Mouse (Mus musculus): ENCODE measurements at regions not wholly inside any gene's neighbourhood (a gene's known extent, or its start where the extent isn't known, plus 50 kb on each side); places are given as distances from the start of the nearest gene placed in this dataset.

DNA sequence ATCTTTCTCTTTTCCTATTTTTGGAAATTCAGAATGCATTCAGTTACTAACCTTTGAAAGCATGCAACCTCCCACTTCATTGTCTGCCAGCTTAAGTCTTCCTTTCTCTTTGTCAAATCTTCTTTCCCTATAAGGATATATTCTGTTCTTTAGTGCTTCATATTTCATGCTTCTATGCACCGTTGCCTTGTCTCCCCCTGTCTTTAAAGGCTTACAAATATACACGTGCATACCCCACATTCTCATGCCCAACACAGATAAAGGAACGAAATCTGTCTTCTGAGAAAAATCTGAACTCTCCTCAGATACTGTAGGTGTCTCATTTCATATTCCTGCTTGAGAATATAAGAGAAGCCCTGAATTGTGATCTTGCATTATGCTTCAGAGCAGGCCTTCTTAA, 167.9 kb upstream of the Dph6 start:
- H3K79me2 ChIP-seq (ENCODE audit: control insufficient read depth, insufficient read depth, low read length, poor library complexity), result no peaks in the 10 kb centered on the region
- no peak overlapping the region for H3K9ac ChIP-seq (ENCODE audit: control insufficient read depth, low read depth, low read length, poor library complexity, severe bottlenecking)
- no peak overlapping the region for H3K4me3 ChIP-seq (ENCODE audit: control insufficient read depth in 1 of 2, insufficient read depth in 1 of 2, low read depth in 2 of 2, low read length in 2 of 2)
- no peaks in the 10 kb centered on the region for H3K36me3 ChIP-seq (ENCODE audit: control insufficient read depth in 1 of 2, insufficient read depth in 2 of 2, low read length in 2 of 2)
- no peaks in the 10 kb centered on the region for H3K9me3 ChIP-seq (replicated peaks; ENCODE audit: insufficient read depth, low read length)
- no peak overlapping the region for H3K27ac ChIP-seq (ENCODE audit: control insufficient read depth, low read depth, low read length)
- DNase-seq (ENCODE audit: low read depth, low spot score), result no peak
- H3K4me1 ChIP-seq (ENCODE audit: control insufficient read depth in 1 of 2, insufficient read depth in 2 of 2, low read length in 2 of 2), result no peaks in the 10 kb centered on the region
- TF ChIP-seq MEF2A (IDR thresholded peaks at IDR 0.05; ENCODE audit: extremely low read depth, insufficient replicate concordance, low read depth, low read length, poor library complexity, severe bottlenecking) (no peak), KAT2A (conservative IDR thresholded peaks at IDR 0.05; ENCODE audit: low read depth, low read length) (no peak), ZC3H11A (IDR thresholded peaks at IDR 0.05; ENCODE audit: low read depth, low read length) (no peak)
- no peaks in the 10 kb centered on the region for H3K27me3 ChIP-seq (ENCODE audit: control insufficient read depth in 1 of 2, insufficient read depth in 2 of 2, low read length in 2 of 2)

DNA sequence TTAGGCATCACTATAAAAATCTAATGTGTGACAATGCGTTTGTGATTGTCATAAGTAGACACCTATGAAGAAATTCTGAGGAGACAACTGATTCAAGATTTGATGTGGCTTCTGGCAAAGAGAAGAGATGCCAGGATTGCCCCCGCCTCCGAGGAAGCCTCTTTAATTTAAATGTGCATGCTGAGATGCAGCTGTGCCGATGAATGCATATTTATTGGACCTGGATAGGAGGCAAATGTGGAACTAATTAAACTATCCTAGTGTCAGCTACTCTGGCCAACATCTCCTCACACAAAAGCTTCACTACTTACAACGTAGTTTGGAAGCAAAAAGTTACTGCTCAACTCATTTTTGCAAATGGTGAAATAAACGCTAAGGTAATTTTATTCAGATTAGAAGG, 173.4 kb upstream of the Dph6 start:
- Histone ChIP-seq H3K9me3 (replicated peaks; ENCODE audit: insufficient read depth, low read length) (no peaks in the 10 kb centered on the region), H3K4me1 (ENCODE audit: control insufficient read depth in 1 of 2, insufficient read depth in 2 of 2, low read length in 2 of 2) (no peaks in the 10 kb centered on the region), H3K4me3 (ENCODE audit: control insufficient read depth in 1 of 2, insufficient read depth in 1 of 2, low read depth in 2 of 2, low read length in 2 of 2) (no peak overlapping the region), H3K9ac (ENCODE audit: control insufficient read depth, low read depth, low read length, poor library complexity, severe bottlenecking) (no peak overlapping the region), H3K27ac (ENCODE audit: control insufficient read depth, low read depth, low read length) (no peak overlapping the region), H3K27me3 (ENCODE audit: control insufficient read depth in 1 of 2, insufficient read depth in 2 of 2, low read length in 2 of 2) (no peaks in the 10 kb centered on the region), H3K79me2 (ENCODE audit: control insufficient read depth, insufficient read depth, low read length, poor library complexity) (no peaks in the 10 kb centered on the region), H3K36me3 (ENCODE audit: control insufficient read depth in 1 of 2, insufficient read depth in 2 of 2, low read length in 2 of 2) (no peaks in the 10 kb centered on the region)
- no peak for TF ChIP-seq MXI1 (IDR thresholded peaks at IDR 0.05; ENCODE audit: low read depth, low read length)
- TF ChIP-seq SMC3 (IDR thresholded peaks at IDR 0.05; ENCODE audit: low read depth, low read length), result no peak
- TF ChIP-seq KAT2A (conservative IDR thresholded peaks at IDR 0.05; ENCODE audit: low read depth, low read length), result no peak
- no peak for TF ChIP-seq USF2 (IDR thresholded peaks at IDR 0.05; ENCODE audit: borderline replicate concordance in 1 of 2, insufficient read depth in 1 of 2, low read depth in 1 of 2, low read length in 2 of 2)
- no peak for TF ChIP-seq RAD21 (IDR thresholded peaks at IDR 0.05; ENCODE audit: low read depth, low read length)
- TF ChIP-seq RCOR1 (IDR thresholded peaks at IDR 0.05; ENCODE audit: low read depth, low read length), result no peak
- TF ChIP-seq POLR2AphosphoS2 (IDR thresholded peaks at IDR 0.05; ENCODE audit: low read length), result no peak
- TF ChIP-seq MAZ (IDR thresholded peaks at IDR 0.05; ENCODE audit: low read depth, low read length), result no peak
- TF ChIP-seq ZNF384 (IDR thresholded peaks at IDR 0.05; ENCODE audit: low read depth, low read length), result no peak
- TF ChIP-seq TAL1 (IDR thresholded peaks at IDR 0.05; ENCODE audit: low read length), result no peak
- no peak for TF ChIP-seq HCFC1 (IDR thresholded peaks at IDR 0.05; ENCODE audit: low read depth, low read length)
- TF ChIP-seq ZC3H11A (IDR thresholded peaks at IDR 0.05; ENCODE audit: low read depth, low read length), result no peak
- DNase-seq (ENCODE audit: low read depth, low spot score), result no peak

DNA sequence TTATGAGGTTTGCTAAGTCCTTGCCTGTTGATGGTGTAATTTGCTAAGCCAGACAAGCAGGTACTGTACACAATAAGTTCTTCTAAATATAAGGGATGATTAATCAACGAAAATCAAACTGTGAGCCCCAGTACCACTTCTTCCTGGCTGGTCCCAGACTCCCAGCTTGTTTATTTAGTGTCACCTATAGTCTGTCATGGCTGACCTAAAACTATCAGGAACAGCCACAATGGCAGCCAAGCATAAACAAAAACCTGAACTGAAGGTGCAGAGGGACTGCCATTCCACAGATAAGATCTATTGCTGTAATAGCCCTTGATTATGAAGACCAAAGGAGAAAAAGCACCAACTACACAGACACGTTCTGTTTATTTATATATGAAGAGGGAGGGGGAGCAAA, 180.9 kb upstream of the Dph6 start:
- H3K4me1 ChIP-seq (ENCODE audit: control insufficient read depth in 1 of 2, insufficient read depth in 2 of 2, low read length in 2 of 2), result no peaks in the 10 kb centered on the region
- H3K9ac ChIP-seq (ENCODE audit: control insufficient read depth, low read depth, low read length, poor library complexity, severe bottlenecking), result no peak overlapping the region
- no peak for DNase-seq (ENCODE audit: low read depth, low spot score)
- no peaks in the 10 kb centered on the region for H3K36me3 ChIP-seq (ENCODE audit: control insufficient read depth in 1 of 2, insufficient read depth in 2 of 2, low read length in 2 of 2)
- no peak overlapping the region for H3K4me3 ChIP-seq (ENCODE audit: control insufficient read depth in 1 of 2, insufficient read depth in 1 of 2, low read depth in 2 of 2, low read length in 2 of 2)
- no peak overlapping the region for H3K27ac ChIP-seq (ENCODE audit: control insufficient read depth, low read depth, low read length)
- no peaks in the 10 kb centered on the region for H3K9me3 ChIP-seq (replicated peaks; ENCODE audit: insufficient read depth, low read length)
- no peaks in the 10 kb centered on the region for H3K27me3 ChIP-seq (ENCODE audit: control insufficient read depth in 1 of 2, insufficient read depth in 2 of 2, low read length in 2 of 2)
- no peak for TF ChIP-seq EP300 (IDR thresholded peaks at IDR 0.05; ENCODE audit: low read depth in 1 of 2, low read length in 2 of 2)
- TF ChIP-seq ZKSCAN1 (IDR thresholded peaks at IDR 0.05; ENCODE audit: low read depth, low read length), result no peak
- TF ChIP-seq POLR2A (IDR thresholded peaks at IDR 0.05; ENCODE audit: control insufficient read depth in 1 of 2, insufficient read depth in 1 of 2, low read depth in 1 of 2, low read length in 2 of 2, poor library complexity in 1 of 2), result no peak
- no peak for TF ChIP-seq USF1 (IDR thresholded peaks at IDR 0.05; ENCODE audit: low read depth, low read length)
- H3K79me2 ChIP-seq (ENCODE audit: control insufficient read depth, insufficient read depth, low read length, poor library complexity), result no peaks in the 10 kb centered on the region

Measured in MEL (cell line).